Comparison of ENCODE assay signal across 9 mouse cellular contexts in the genomic region with DNA sequence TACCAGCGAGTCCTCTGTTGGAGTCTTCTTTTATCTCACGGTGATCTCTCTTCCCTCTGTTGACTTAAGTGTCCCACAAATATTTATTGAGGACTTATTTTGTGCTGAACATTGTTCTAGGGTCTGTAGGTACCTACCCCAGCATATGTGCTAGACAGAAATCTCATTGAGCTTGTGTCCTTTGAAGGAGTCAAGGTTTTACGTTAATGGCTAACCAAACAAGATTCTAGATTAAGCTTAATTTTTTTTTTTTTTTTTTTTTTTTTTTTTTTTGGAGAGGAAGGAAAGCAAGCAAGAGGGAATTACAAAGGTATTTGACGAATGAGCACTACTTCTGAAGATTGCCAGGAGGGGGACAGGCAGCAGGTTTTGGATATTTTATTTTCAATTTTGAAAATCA.
DNase-seq lines count a peak whose midpoint lies in the region; ATAC-seq and TF ChIP-seq lines count a peak whose summit lies in the region.
"Had no signal": no experiment of that assay in that cellular context is flagged by ENCODE, and none has a peak within 500 bp of the region (broad histone marks: within the 10 kb centered on the region; RNA-seq: fewer than 3 reads in every experiment).

No protein-coding gene starts in this region.

- H3K4me3 ChIP-seq in heart, adult 2 months, result peak overlapping the region; percentile 3
- H3K4me3 ChIP-seq in left cerebral cortex, adult 2 months, result peak overlapping the region; percentile 49
- H3K4me3 ChIP-seq in brown adipose tissue, adult 24 weeks (ENCODE audit: insufficient read depth, low read depth, low read length), result peak overlapping the region; percentile 62; the same call in 1 of the 2 replicates
- H3K4me3 ChIP-seq in liver, embryonic 14.5 days (ENCODE audit: insufficient read depth in 1 of 2, low read depth in 2 of 2, low read length in 2 of 2), result peak overlapping the region; percentile 61 to 76

- no peak for TF ChIP-seq POLR2A in heart, adult 2 months (IDR thresholded peaks at IDR 0.05; ENCODE audit: insufficient read depth, low read depth, low read length)

- 53% methylated on average over 4 of the region's 4 CpGs for WGBS in heart, adult 2 months
- 13% methylated on average over 4 of the region's 4 CpGs for WGBS in liver, embryonic 14.5 days (ENCODE audit: insufficient replicate concordance)

- H3K27me3 ChIP-seq in heart, adult 2 months (ENCODE audit: control insufficient read depth, insufficient read depth, low read length), result no peaks in the 10 kb centered on the region
- H3K27me3 ChIP-seq in liver, embryonic 14.5 days (ENCODE audit: control insufficient read depth, insufficient read depth, low read length), result no peaks in the 10 kb centered on the region; the same call in 1 of the 2 replicates

- intact Hi-C loops in heart, adult 2 months (cut with DNase I), result loop anchor here (2.0 to 5.0 kb wide), 2 partner anchors 49 to 265 kb away; no protein-coding TSS in a partner anchor
- intact Hi-C loops in left cerebral cortex, adult 2 months (cut with DNase I), result no loop called here
- intact Hi-C loops in left cerebral cortex, postnatal 36 days (cut with DNase I), result loop anchor here (10.0 kb wide), 1 partner anchor 257 kb away; no protein-coding TSS in a partner anchor

- no peak for TF ChIP-seq CTCF in heart, adult 2 months (IDR thresholded peaks at IDR 0.05)
- no peak for TF ChIP-seq CTCF in left cerebral cortex, adult 2 months (IDR thresholded peaks at IDR 0.05)
- TF ChIP-seq CTCF in liver, embryonic 14.5 days (IDR thresholded peaks at IDR 0.05; ENCODE audit: low read depth), result no peak

- H3K9me3 ChIP-seq in liver, embryonic 14.5 days (ENCODE audit: control insufficient read depth, low read length), result no peaks in the 10 kb centered on the region
- H3K9me3 ChIP-seq: embryonic facial prominence, embryonic 13.5 days had no signal

- H3K4me1 ChIP-seq in heart, adult 2 months (ENCODE audit: control insufficient read depth, insufficient read depth, low read length), result no peaks in the 10 kb centered on the region
- no peaks in the 10 kb centered on the region for H3K4me1 ChIP-seq in brown adipose tissue, adult 24 weeks (ENCODE audit: control insufficient read depth, insufficient read depth, insufficient read length, low read length)
- H3K4me1 ChIP-seq in liver, embryonic 14.5 days (replicated peaks; ENCODE audit: control insufficient read depth in 2 of 2, insufficient read depth in 2 of 2, low read length in 1 of 2), result peaks cover 0 to 5% of the 10 kb centered on the region in 2 experiments; a peak in 1 of 4 replicates
- H3K4me1 ChIP-seq: embryonic facial prominence, embryonic 13.5 days had no signal

- H3K36me3 ChIP-seq in heart, adult 2 months (ENCODE audit: control insufficient read depth, insufficient read depth, low read length), result no peaks in the 10 kb centered on the region
- no peaks in the 10 kb centered on the region for H3K36me3 ChIP-seq in liver, embryonic 14.5 days (replicated peaks; ENCODE audit: control insufficient read depth, insufficient read depth, low read depth)
- H3K36me3 ChIP-seq: embryonic facial prominence, embryonic 13.5 days had no signal

- TF ChIP-seq EP300 in heart, adult 2 months (IDR thresholded peaks at IDR 0.05; ENCODE audit: insufficient read depth, low read depth, low read length), result no peak
- no peak for TF ChIP-seq EP300 in liver, embryonic 14.5 days (IDR thresholded peaks at IDR 0.05; ENCODE audit: low read depth)

- no peak for DNase-seq in heart, adult 2 months
- no peak for DNase-seq in heart, adult 9 months (ENCODE audit: low spot score in 2 of 2)
- DNase-seq in left cerebral cortex, adult 2 months (ENCODE audit: extremely low spot score in 1 of 2, low spot score in 2 of 2), result no peak
- no peak for DNase-seq in left cerebral cortex, postnatal 36 days (ENCODE audit: low spot score in 2 of 2)
- DNase-seq in liver, embryonic 14.5 days (ENCODE audit: low read depth in 3 of 3, low spot score in 3 of 3), result no peak
- DNase-seq in spleen, postnatal 14 days (ENCODE audit: low spot score in 2 of 2), result no peak
- DNase-seq in ovary, adult 18-20 months (ENCODE audit: low spot score), result no peak

- H3K79me2 ChIP-seq in heart, adult 2 months (replicated peaks; ENCODE audit: control insufficient read depth, insufficient read depth, low read length), result no peaks in the 10 kb centered on the region

- peak overlapping the region; percentile 67 for H3K27ac ChIP-seq in heart, adult 2 months
- H3K27ac ChIP-seq in left cerebral cortex, adult 2 months, result no peak overlapping the region
- H3K27ac ChIP-seq in brown adipose tissue, adult 24 weeks (replicated peaks; ENCODE audit: low read depth, low read length), result no peak overlapping the region; the same call in 1 of the 2 replicates
- no peak overlapping the region for H3K27ac ChIP-seq in liver, embryonic 14.5 days
- H3K27ac ChIP-seq: embryonic facial prominence, embryonic 13.5 days had no signal

- H3K9ac ChIP-seq in heart, adult 2 months (ENCODE audit: low read depth, low read length), result no peak overlapping the region; the same call in 1 of the 2 replicates
- H3K9ac ChIP-seq in liver, embryonic 14.5 days (replicated peaks), result no peak overlapping the region

- H3K4me2 ChIP-seq in liver, embryonic 14.5 days (ENCODE audit: low read depth), result peak overlapping the region; percentile 71

- no peak for ATAC-seq in liver, embryonic 14.5 days (ENCODE audit: insufficient read depth)

Comparison
In these comparisons a context has a peak if more than half of its experiments do, and no peak if none do; other contexts are left out.
1. H3K4me3 ChIP-seq: peak in every context shown above with its lines; median percentile 68 in liver, embryonic 14.5 days; 62 in brown adipose tissue, adult 24 weeks; 49 in left cerebral cortex, adult 2 months; 3 in heart, adult 2 months.